Mouse (Mus musculus): ENCODE data around the gene Tmem185a. TPM values are rescaled to one million over a fixed set of nuclear protein-coding genes. Genes with fewer than 3 reads are reported as not detected.
"Not testable (repeated sequence)": the region's sequence is repeated elsewhere in the genome, so short reads cannot be mapped to it uniquely, and the experiment has no call there.

The Tmem185a gene
- 24.0 and 29.3 TPM in 2 replicates for polyA plus RNA-seq (2014; fragmentation: Nextera tagmentation; extraction: Ambion mirVana)

DNA sequence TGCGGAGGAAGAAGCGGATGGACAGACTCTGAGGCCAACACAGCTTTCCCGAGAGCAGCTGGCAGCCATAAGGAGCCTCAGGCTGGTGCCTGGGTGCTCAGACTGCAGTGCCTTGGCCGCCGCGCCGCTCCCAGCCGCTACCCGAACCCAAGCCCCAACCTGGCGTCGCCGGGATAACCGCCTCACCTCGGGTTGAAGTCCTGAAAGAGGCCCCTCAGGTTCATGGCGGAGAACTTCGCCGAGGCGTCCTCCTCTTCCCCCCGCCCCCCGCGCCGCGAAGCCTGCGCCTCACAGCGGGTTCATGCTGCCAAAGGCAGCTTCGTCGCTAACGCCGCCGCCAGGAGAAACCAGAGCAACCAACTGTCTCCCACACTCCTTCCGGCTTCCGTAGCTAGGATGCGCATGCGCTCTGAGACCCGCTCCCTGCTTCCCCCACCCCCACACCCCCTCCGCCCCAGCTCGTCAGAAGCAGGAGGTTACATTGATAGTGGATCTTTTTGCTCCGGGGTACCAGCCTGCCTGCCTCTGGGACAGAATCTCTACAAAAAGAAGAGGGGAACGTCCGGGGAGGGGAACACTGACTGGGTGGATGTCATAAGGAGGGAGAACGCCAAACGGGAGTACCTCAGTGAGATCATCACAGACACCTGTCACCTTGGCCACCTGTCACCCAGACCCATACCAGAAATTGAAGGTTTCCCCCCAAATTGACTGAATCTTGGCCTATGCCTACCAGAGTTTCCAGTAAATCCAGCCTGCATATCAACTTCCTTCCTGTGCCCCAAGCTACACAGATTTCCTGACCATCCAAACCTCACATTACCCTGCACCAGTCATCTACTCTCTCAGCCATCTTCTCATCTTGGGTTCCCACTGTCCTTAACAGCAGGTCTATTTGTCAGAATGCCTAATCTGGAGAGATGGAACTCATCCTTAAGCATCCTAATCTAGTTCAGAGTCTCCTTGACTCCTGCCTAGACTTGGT, at the start of gene Tmem185a:
Tmem185a (minus strand) TSS at position 389 of the 985 bp plus-strand sequence.
- Histone ChIP-seq H3K4me2 (peak within 1 kb of the TSS; percentile 57), H3K27me3 (replicated peaks; ENCODE audit: control insufficient read depth, insufficient read depth, low read length) (no peaks in the 10 kb centered on the region; the same call in 1 of the 2 replicates), H3K9ac (ENCODE audit: low read depth, low read length) (peak within 1 kb of the TSS; percentile 66), H3K27ac (ENCODE audit: low read depth, low read length) (no peak within 1 kb of the TSS; the same call in 1 of the 2 replicates), H3K4me1 (replicated peaks; ENCODE audit: control insufficient read depth, insufficient read depth, low read length) (no peaks in the 10 kb centered on the region), H3K4me3 (ENCODE audit: low read depth, low read length) (peak within 1 kb of the TSS; percentile 62), H3K36me3 (ENCODE audit: control insufficient read depth, insufficient read depth, low read length) (no peaks in the 10 kb centered on the region), H3K9me3 (ENCODE audit: control insufficient read depth, low read length) (no peaks in the 10 kb centered on the region)
- WGBS = 17% methylated on average over 35 of the region's 42 CpGs
- DNase-seq (ENCODE audit: low spot score) (peak; percentile 76), ATAC-seq (replicated peaks; ENCODE audit: low FRiP score) (peak; percentile 88)

DNA sequence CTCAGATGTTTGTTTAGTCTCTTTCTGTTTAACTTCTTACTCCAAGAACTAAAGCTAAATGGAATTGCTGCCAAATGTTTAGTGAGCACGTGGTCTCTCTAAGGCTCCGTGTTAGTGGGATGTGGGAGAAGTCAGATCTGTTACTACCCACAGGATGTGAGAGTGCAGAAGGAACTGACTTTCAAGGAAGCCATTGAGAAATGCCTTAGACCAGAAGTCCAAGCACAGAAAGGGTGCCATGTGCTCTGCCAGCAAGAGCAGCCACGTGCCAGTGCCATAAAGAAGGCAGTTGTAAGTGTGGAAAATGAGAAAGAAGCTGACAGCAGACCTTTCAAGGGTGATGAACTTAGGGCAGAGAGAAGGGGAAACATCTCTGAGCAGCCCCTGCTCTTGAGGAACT, 37.4 kb upstream of the Tmem185a start:
- not testable (repeated sequence) for H3K4me2 ChIP-seq; H3K36me3 ChIP-seq (ENCODE audit: control insufficient read depth, insufficient read depth, low read length); H3K9ac ChIP-seq (ENCODE audit: low read depth, low read length); H3K27ac ChIP-seq (ENCODE audit: low read depth, low read length); H3K4me1 ChIP-seq (replicated peaks; ENCODE audit: control insufficient read depth, insufficient read depth, low read length); ATAC-seq (replicated peaks; ENCODE audit: low FRiP score); DNase-seq (ENCODE audit: low spot score); H3K27me3 ChIP-seq (replicated peaks; ENCODE audit: control insufficient read depth, insufficient read depth, low read length); H3K4me3 ChIP-seq (ENCODE audit: low read depth, low read length); H3K9me3 ChIP-seq (ENCODE audit: control insufficient read depth, low read length)
- WGBS = 50% methylated on average over 3 of the region's 3 CpGs

DNA sequence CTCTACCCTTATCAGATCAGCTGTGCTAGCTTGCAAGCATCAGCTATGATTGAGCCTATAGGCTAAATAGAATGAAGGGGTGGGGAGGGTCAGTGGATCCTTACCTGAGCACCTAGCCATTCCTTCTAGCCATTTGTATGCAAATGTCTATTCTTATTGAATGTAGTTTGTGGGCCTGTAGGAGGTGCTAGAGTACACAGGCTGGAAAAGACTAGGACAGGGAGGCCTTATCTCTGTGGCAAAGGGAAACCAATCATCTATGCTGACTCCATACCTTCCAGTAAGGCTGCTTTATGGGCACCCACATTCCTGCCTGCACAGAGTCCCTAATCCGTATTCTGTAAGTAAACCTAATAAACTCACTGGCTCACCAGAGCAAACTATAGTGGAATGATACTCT, 10.3 kb upstream of the Tmem185a start:
- not testable (repeated sequence) for DNase-seq (ENCODE audit: low spot score); H3K27ac ChIP-seq (ENCODE audit: low read depth, low read length); H3K9ac ChIP-seq (ENCODE audit: low read depth, low read length); H3K4me2 ChIP-seq; H3K9me3 ChIP-seq (ENCODE audit: control insufficient read depth, low read length); ATAC-seq (replicated peaks; ENCODE audit: low FRiP score); H3K4me1 ChIP-seq (replicated peaks; ENCODE audit: control insufficient read depth, insufficient read depth, low read length); H3K4me3 ChIP-seq (ENCODE audit: low read depth, low read length); H3K27me3 ChIP-seq (replicated peaks; ENCODE audit: control insufficient read depth, insufficient read depth, low read length); H3K36me3 ChIP-seq (ENCODE audit: control insufficient read depth, insufficient read depth, low read length)
- WGBS = no CpG with 5 or more reads among the region's 1 CpGs

DNA sequence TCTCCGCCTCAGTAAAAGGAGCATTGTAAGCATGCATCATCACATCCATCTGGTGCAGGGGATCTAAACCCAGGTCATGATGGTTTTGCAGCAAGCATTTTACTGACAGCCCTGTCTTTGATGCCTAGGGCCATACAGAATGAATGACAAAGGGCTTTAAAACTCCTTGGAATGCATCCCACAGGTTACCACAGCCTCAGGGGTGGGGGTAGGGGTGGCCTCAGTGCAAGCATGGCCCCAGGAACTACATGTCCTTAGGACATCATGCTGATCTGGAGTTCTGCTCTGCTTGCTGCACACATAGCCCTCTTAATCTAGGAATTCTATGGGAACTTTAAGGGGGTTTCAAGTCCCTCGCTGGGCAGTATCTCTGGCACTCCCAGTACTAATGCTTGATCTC, 5.2 kb upstream of the Tmem185a start:
- Histone ChIP-seq H3K4me3 (ENCODE audit: low read depth, low read length) (no peak overlapping the region), H3K27ac (ENCODE audit: low read depth, low read length) (no peak overlapping the region), H3K4me2 (no peak overlapping the region), H3K4me1 (replicated peaks; ENCODE audit: control insufficient read depth, insufficient read depth, low read length) (no peaks in the 10 kb centered on the region), H3K27me3 (replicated peaks; ENCODE audit: control insufficient read depth, insufficient read depth, low read length) (no peaks in the 10 kb centered on the region), H3K9me3 (ENCODE audit: control insufficient read depth, low read length) (no peaks in the 10 kb centered on the region), H3K9ac (ENCODE audit: low read depth, low read length) (no peak overlapping the region), H3K36me3 (ENCODE audit: control insufficient read depth, insufficient read depth, low read length) (no peaks in the 10 kb centered on the region)
- no peak for DNase-seq (ENCODE audit: low spot score)
- ATAC-seq (replicated peaks; ENCODE audit: low FRiP score) = no peak
- WGBS = 65% methylated on average over 2 of the region's 2 CpGs

DNA sequence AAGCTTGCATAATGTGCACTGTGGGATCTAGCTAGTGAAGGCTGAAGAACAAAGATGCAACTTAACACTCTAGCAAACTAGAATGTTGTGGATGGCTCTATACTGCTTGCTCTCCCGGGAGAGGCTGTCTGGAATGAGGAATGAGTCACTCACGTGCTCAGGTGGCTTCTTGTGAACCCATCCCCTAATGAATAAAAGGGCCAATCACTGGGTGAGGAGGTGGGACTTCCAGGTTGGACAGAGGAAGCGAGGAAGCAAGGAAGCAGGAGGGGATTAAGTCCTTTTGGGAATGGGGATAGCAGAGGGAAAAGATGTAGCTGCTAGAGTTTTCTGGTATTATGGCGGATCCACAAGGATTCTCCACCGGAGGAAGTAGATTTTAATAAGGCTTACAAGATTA, 1.7 kb upstream of the Tmem185a start:
- no peak for ATAC-seq (replicated peaks; ENCODE audit: low FRiP score)
- no peak for DNase-seq (ENCODE audit: low spot score)
- no peak overlapping the region for H3K27ac ChIP-seq (ENCODE audit: low read depth, low read length)
- no peak overlapping the region for H3K9ac ChIP-seq (ENCODE audit: low read depth, low read length)
- H3K36me3 ChIP-seq (ENCODE audit: control insufficient read depth, insufficient read depth, low read length) = no peaks in the 10 kb centered on the region
- no peaks in the 10 kb centered on the region for H3K4me1 ChIP-seq (replicated peaks; ENCODE audit: control insufficient read depth, insufficient read depth, low read length)
- no peaks in the 10 kb centered on the region for H3K9me3 ChIP-seq (ENCODE audit: control insufficient read depth, low read length)
- H3K27me3 ChIP-seq (replicated peaks; ENCODE audit: control insufficient read depth, insufficient read depth, low read length) = no peaks in the 10 kb centered on the region; the same call in 1 of the 2 replicates
- WGBS = 62% methylated on average over 5 of the region's 5 CpGs
- no peak overlapping the region for H3K4me2 ChIP-seq
- H3K4me3 ChIP-seq (ENCODE audit: low read depth, low read length) = no peak overlapping the region

DNA sequence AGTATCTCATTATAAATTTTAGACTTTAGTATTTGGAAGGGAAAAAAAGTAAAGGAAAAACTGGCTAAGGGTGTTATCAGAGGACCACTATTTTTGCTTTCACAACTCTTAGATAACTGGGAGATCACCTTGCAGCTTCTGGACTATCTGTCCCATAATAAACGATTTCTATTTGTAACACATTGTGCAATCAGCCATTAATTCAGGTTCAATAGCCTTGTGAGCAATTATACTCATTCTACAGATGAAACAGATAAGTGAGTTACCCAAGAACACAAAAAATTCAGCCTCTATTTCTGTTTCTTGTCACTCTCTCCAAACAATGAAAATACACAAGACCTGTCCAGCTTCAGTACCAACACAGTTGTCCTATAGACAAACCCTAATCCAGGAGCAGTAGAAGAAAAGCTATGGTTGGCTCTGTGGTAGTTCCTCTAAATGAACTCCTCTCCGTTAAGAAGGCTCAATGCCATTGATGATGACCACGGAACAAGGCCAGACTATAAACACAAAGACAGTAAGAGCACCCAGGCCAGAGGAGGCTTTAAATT, 1.7 kb downstream of the Tmem185a start:
- ATAC-seq (replicated peaks; ENCODE audit: low FRiP score) (no peak), DNase-seq (ENCODE audit: low spot score) (no peak)
- H3K4me3 ChIP-seq (ENCODE audit: low read depth, low read length) = no peak overlapping the region
- H3K9ac ChIP-seq (ENCODE audit: low read depth, low read length) = no peak overlapping the region
- H3K27me3 ChIP-seq (replicated peaks; ENCODE audit: control insufficient read depth, insufficient read depth, low read length) = no peaks in the 10 kb centered on the region; the same call in 1 of the 2 replicates
- no peaks in the 10 kb centered on the region for H3K36me3 ChIP-seq (ENCODE audit: control insufficient read depth, insufficient read depth, low read length)
- WGBS = 78% methylated on average over 3 of the region's 3 CpGs
- no peaks in the 10 kb centered on the region for H3K4me1 ChIP-seq (replicated peaks; ENCODE audit: control insufficient read depth, insufficient read depth, low read length)
- H3K9me3 ChIP-seq (ENCODE audit: control insufficient read depth, low read length) = no peaks in the 10 kb centered on the region
- no peak overlapping the region for H3K27ac ChIP-seq (ENCODE audit: low read depth, low read length)
- no peak overlapping the region for H3K4me2 ChIP-seq

DNA sequence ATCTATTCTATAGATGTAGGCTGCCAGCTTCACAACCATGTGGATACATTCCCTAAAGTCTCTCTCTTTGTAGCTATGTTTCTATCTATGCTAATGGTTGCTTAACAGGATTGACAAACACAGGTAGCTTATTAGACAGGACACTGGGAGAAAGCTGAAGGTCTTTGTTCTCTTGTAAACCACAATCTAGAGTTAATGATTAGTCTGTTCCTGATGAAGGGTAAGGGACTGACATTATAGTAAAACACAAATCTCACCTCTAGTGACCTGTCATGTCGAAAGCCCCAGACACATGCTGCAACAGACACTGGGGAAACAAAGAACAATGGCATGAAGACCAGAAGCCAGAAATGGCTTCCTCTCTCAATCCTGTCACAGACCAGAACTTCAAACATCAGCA, 10.1 kb downstream of the Tmem185a start:
- 59% methylated on average over 1 of the region's 1 CpGs for WGBS
- ATAC-seq (replicated peaks; ENCODE audit: low FRiP score) (no peak; the same call in 1 of the 2 replicates), DNase-seq (ENCODE audit: low spot score) (no peak)
- H3K27me3 ChIP-seq (replicated peaks; ENCODE audit: control insufficient read depth, insufficient read depth, low read length) = no peaks in the 10 kb centered on the region
- no peaks in the 10 kb centered on the region for H3K36me3 ChIP-seq (ENCODE audit: control insufficient read depth, insufficient read depth, low read length)
- no peak overlapping the region for H3K9ac ChIP-seq (ENCODE audit: low read depth, low read length)
- no peak overlapping the region for H3K4me3 ChIP-seq (ENCODE audit: low read depth, low read length)
- no peaks in the 10 kb centered on the region for H3K9me3 ChIP-seq (ENCODE audit: control insufficient read depth, low read length)
- H3K4me1 ChIP-seq (replicated peaks; ENCODE audit: control insufficient read depth, insufficient read depth, low read length) = no peaks in the 10 kb centered on the region
- no peak overlapping the region for H3K4me2 ChIP-seq
- H3K27ac ChIP-seq (ENCODE audit: low read depth, low read length) = no peak overlapping the region

DNA sequence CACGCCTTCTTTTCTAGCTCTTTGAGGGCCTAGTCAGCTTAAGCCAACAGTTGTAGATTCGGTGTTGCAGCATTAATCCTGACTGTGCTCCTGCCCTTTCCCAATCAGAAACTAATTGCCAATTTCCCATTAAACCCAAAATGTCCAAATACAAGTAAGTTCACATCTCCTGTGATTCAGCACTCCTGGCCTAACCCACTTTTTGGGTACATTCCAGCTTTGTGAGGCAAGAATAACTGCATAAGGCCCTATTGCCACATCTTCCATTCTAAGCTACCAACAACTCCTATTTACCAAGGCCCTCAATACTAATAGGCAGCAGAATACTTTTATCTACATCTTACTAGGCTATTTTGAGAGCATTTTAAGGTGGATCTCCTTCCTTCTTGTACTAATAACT, 11.5 kb downstream of the Tmem185a start:
- DNase-seq (ENCODE audit: low spot score) (no peak), ATAC-seq (replicated peaks; ENCODE audit: low FRiP score) (no peak)
- Histone ChIP-seq H3K27ac (ENCODE audit: low read depth, low read length) (no peak overlapping the region), H3K27me3 (replicated peaks; ENCODE audit: control insufficient read depth, insufficient read depth, low read length) (no peaks in the 10 kb centered on the region), H3K36me3 (ENCODE audit: control insufficient read depth, insufficient read depth, low read length) (no peaks in the 10 kb centered on the region), H3K9me3 (ENCODE audit: control insufficient read depth, low read length) (no peaks in the 10 kb centered on the region), H3K4me3 (ENCODE audit: low read depth, low read length) (no peak overlapping the region), H3K9ac (ENCODE audit: low read depth, low read length) (no peak overlapping the region), H3K4me2 (no peak overlapping the region), H3K4me1 (replicated peaks; ENCODE audit: control insufficient read depth, insufficient read depth, low read length) (no peaks in the 10 kb centered on the region)
- WGBS = 90% methylated on average over 2 of the region's 2 CpGs

All from liver, embryonic 11.5 days (tissue).